In the genomic region with DNA sequence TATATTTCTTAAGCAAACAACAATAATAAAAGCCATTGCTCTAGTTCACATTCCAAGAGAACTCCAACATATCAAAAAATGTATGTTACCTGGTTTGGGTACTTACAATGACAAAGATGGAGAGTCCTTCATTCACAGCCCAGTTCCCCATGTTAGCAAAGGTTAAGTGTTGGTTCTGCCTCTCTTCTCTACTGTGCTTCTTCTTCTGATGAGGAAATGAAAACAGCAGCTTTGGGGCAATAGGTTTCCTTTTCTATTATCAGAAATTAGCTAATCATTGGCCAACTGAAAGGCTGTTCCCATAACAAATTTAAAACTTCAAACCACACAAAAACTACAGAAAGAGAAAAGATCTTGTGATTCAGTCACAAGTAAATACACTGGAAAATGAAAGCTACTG, we compare ENCODE assay signal across 29 mouse cellular contexts. TPM values are rescaled to one million over a fixed set of nuclear protein-coding genes. Genes with fewer than 3 reads are reported as not detected.
A peak's percentile ranks its signal among the peaks of the same experiment; 100 is the strongest.
DNase-seq lines count a peak whose midpoint lies in the region; ATAC-seq and TF ChIP-seq lines count a peak whose summit lies in the region.
"Had no signal": no experiment of that assay in that cellular context is flagged by ENCODE, and none has a peak within 500 bp of the region (broad histone marks: within the 10 kb centered on the region; RNA-seq: fewer than 3 reads in every experiment).

No protein-coding gene starts in this region.

- no peak; the same call in 1 of the 2 replicates for TF ChIP-seq POLR2A in spleen, adult 2 months (IDR thresholded peaks at IDR 0.05; ENCODE audit: low read depth, low read length)
- no peak for TF ChIP-seq POLR2A in bone marrow macrophage, adult 2 months (IDR thresholded peaks at IDR 0.05; ENCODE audit: borderline replicate concordance, low read depth, low read length)

- H3K4me3 ChIP-seq in spleen, adult 2 months (ENCODE audit: extremely low read depth, insufficient read depth, insufficient read length): peak overlapping the region; percentile 39
- H3K4me3 ChIP-seq in bone marrow macrophage, adult 2 months (ENCODE audit: insufficient read depth, low read length): peak overlapping the region; percentile 55
- H3K4me3 ChIP-seq: embryonic facial prominence, embryonic 10.5 days; embryonic facial prominence, embryonic 15.5 days; forebrain, embryonic 12.5 days; hindbrain, embryonic 13.5 days; limb, embryonic 10.5 days; limb, embryonic 15.5 days; myocyte; neural tube, embryonic 12.5 days had no signal

- TF ChIP-seq CTCF in spleen, adult 2 months (IDR thresholded peaks at IDR 0.05; ENCODE audit: extremely low read depth, insufficient read depth, insufficient read length, insufficient replicate concordance): no peak
- no peak for TF ChIP-seq CTCF in bone marrow macrophage, adult 2 months (IDR thresholded peaks at IDR 0.05; ENCODE audit: low read depth, low read length)

- peaks cover 6% of the 10 kb centered on the region for H3K4me1 ChIP-seq in spleen, adult 2 months (ENCODE audit: control insufficient read depth, insufficient read depth, insufficient read length)
- H3K4me1 ChIP-seq in bone marrow macrophage, adult 2 months (ENCODE audit: control insufficient read depth, insufficient read depth, low read length): peaks cover 28% of the 10 kb centered on the region
- H3K4me1 ChIP-seq: embryonic facial prominence, embryonic 10.5 days; embryonic facial prominence, embryonic 15.5 days; forebrain, embryonic 12.5 days; hindbrain, embryonic 13.5 days; limb, embryonic 10.5 days; limb, embryonic 15.5 days; neural tube, embryonic 12.5 days had no signal

- ATAC-seq in megakaryocyte, adult 5-6 weeks (ENCODE audit: poor library complexity, severe bottlenecking): peak; percentile 61
- ATAC-seq: intestine, embryonic 16.5 days; midbrain, embryonic 16.5 days had no signal

- H3K36me3 ChIP-seq in spleen, adult 2 months (ENCODE audit: control insufficient read depth, insufficient read depth, low read length): peaks cover 2% of the 10 kb centered on the region; the same call in 1 of the 2 replicates
- H3K36me3 ChIP-seq: embryonic facial prominence, embryonic 10.5 days; embryonic facial prominence, embryonic 15.5 days; forebrain, embryonic 12.5 days; G1E; hindbrain, embryonic 13.5 days; limb, embryonic 10.5 days; limb, embryonic 15.5 days; neural tube, embryonic 12.5 days had no signal

- peak overlapping the region; percentile 70 for H3K27ac ChIP-seq in spleen, adult 2 months (ENCODE audit: insufficient read depth, low read length)
- H3K27ac ChIP-seq in bone marrow macrophage, adult 2 months (ENCODE audit: insufficient read depth, low read depth, low read length): peak overlapping the region; percentile 77
- H3K27ac ChIP-seq: embryonic facial prominence, embryonic 10.5 days; embryonic facial prominence, embryonic 15.5 days; forebrain, embryonic 12.5 days; hindbrain, embryonic 13.5 days; limb, embryonic 10.5 days; limb, embryonic 15.5 days; neural tube, embryonic 12.5 days had no signal

- H3K27me3 ChIP-seq in spleen, adult 2 months (ENCODE audit: control insufficient read depth, insufficient read depth, low read length): no peaks in the 10 kb centered on the region
- H3K27me3 ChIP-seq: embryonic facial prominence, embryonic 15.5 days; forebrain, embryonic 12.5 days; hindbrain, embryonic 13.5 days; limb, embryonic 15.5 days; neural tube, embryonic 12.5 days had no signal

- DNase-seq in spleen, adult 2 months (ENCODE audit: low read depth in 1 of 2, low spot score in 2 of 2): no peak
- no peak for DNase-seq in spleen, postnatal 14 days (ENCODE audit: low spot score in 2 of 2)
- DNase-seq in layer of hippocampus, postnatal 36 days: no peak
- no peak for DNase-seq in urinary bladder, postnatal 10 days (ENCODE audit: low spot score)
- no peak for DNase-seq in ovary, postnatal 36 days (ENCODE audit: low spot score)
- DNase-seq: adrenal gland, adult 8-10 months; cerebellum, adult 18-20 months; cerebellum, postnatal 14 days; gastrocnemius, postnatal 14 days; heart, adult 18-20 months; heart, postnatal 36 days; kidney, adult 9 months; kidney, postnatal 10 days; retina, postnatal 1 day; thymus, postnatal 14 days had no signal

RNA-seq across cellular contexts. Expression of gene Cybb, which starts 18.5 kb away (rescaled TPM):
- polyA plus RNA-seq in spleen, adult 2 months (2012; rRNA removed): 10.2 and 11.8 TPM in 2 replicates
- polyA plus RNA-seq in bone marrow macrophage, adult 2 months (2012; ENCODE audit: insufficient read depth, insufficient read length, missing spikeins): 784 and 847 TPM in 2 replicates
- total RNA-seq in megakaryocyte, adult 5-6 weeks (2015): 890 and 891 TPM in 2 replicates
- total RNA-seq in megakaryocyte, adult 5-6 weeks (2017): 1,069 and 1,126 TPM in 2 replicates
- total RNA-seq in layer of hippocampus, postnatal 36 days (2021): under 1 TPM; 0.61 to 0.80 TPM
- polyA plus RNA-seq: C2C12, myocyte had no signal

Comparison
In these comparisons a context has a peak if more than half of its experiments do, and no peak if none do; other contexts are left out.
1. RNA of gene Cybb, which starts 18.5 kb away (total RNA-seq): 890 to 1,126 TPM in megakaryocyte, adult 5-6 weeks; 0.61 to 0.80 TPM in layer of hippocampus, postnatal 36 days; every median in the first group is over 100 times any median in the second.